Mouse (Mus musculus): ENCODE measurements around the gene Tead4. TPM values are rescaled to one million over a fixed set of nuclear protein-coding genes. Genes with fewer than 3 reads are reported as not detected.
A peak's percentile ranks its signal among the peaks of the same experiment; 100 is the strongest.
"Not testable (repeated sequence)": the region's sequence is repeated elsewhere in the genome, so short reads cannot be mapped to it uniquely, and the experiment has no call there.

Tead4 gene
- polyA plus RNA-seq, 1 experiment from 2014 or later, result 0.95 TPM

- Histone ChIP-seq H3K9ac (ENCODE audit: low read depth, low read length) (no peak overlapping the region), H3K9me3 (ENCODE audit: control insufficient read depth, low read length) (no peaks in the 10 kb centered on the region), H3K4me2 (no peak overlapping the region), H3K27me3 (replicated peaks; ENCODE audit: control insufficient read depth, insufficient read depth, low read length) (no peaks in the 10 kb centered on the region), H3K4me3 (ENCODE audit: low read depth, low read length) (no peak overlapping the region), H3K27ac (ENCODE audit: low read depth, low read length) (no peak overlapping the region), H3K4me1 (replicated peaks; ENCODE audit: control insufficient read depth, insufficient read depth, low read length) (no peaks in the 10 kb centered on the region), H3K36me3 (ENCODE audit: control insufficient read depth, insufficient read depth, low read length) (peaks cover 7% of the 10 kb centered on the region; the same call in 1 of the 2 replicates)
- peak; percentile 39; the same call in 1 of the 2 replicates for ATAC-seq (replicated peaks; ENCODE audit: low FRiP score)
- DNase-seq (ENCODE audit: low spot score), result no peak
- WGBS, result 8% methylated on average over 4 of the region's 4 CpGs
These were observed 17.7 kb upstream of the Tead4 start for GRCm38 (mm10) chr6:128318317-128318716.

GRCm38 (mm10) chr6:128315597-128315996 is 15.0 kb upstream of the Tead4 start:
- H3K36me3 ChIP-seq (ENCODE audit: control insufficient read depth, insufficient read depth, low read length), result no peaks in the 10 kb centered on the region
- no peaks in the 10 kb centered on the region for H3K4me1 ChIP-seq (replicated peaks; ENCODE audit: control insufficient read depth, insufficient read depth, low read length)
- no peaks in the 10 kb centered on the region for H3K9me3 ChIP-seq (ENCODE audit: control insufficient read depth, low read length)
- no peaks in the 10 kb centered on the region for H3K27me3 ChIP-seq (replicated peaks; ENCODE audit: control insufficient read depth, insufficient read depth, low read length)
- ATAC-seq (replicated peaks; ENCODE audit: low FRiP score) (no peak), DNase-seq (ENCODE audit: low spot score) (no peak)
- 71% methylated on average over 8 of the region's 8 CpGs for WGBS
- no peak overlapping the region for H3K4me2 ChIP-seq
- no peak overlapping the region for H3K4me3 ChIP-seq (ENCODE audit: low read depth, low read length)
- no peak overlapping the region for H3K27ac ChIP-seq (ENCODE audit: low read depth, low read length)
- H3K9ac ChIP-seq (ENCODE audit: low read depth, low read length), result no peak overlapping the region

GRCm38 (mm10) chr6:128314796-128315195 is 14.2 kb upstream of the Tead4 start:
- Histone ChIP-seq H3K9ac (ENCODE audit: low read depth, low read length) (no peak overlapping the region), H3K36me3 (ENCODE audit: control insufficient read depth, insufficient read depth, low read length) (no peaks in the 10 kb centered on the region), H3K4me2 (no peak overlapping the region), H3K9me3 (ENCODE audit: control insufficient read depth, low read length) (no peaks in the 10 kb centered on the region), H3K4me3 (ENCODE audit: low read depth, low read length) (no peak overlapping the region), H3K4me1 (replicated peaks; ENCODE audit: control insufficient read depth, insufficient read depth, low read length) (no peaks in the 10 kb centered on the region), H3K27me3 (replicated peaks; ENCODE audit: control insufficient read depth, insufficient read depth, low read length) (no peaks in the 10 kb centered on the region), H3K27ac (ENCODE audit: low read depth, low read length) (no peak overlapping the region)
- 89% methylated on average over 6 of the region's 6 CpGs for WGBS
- DNase-seq (ENCODE audit: low spot score), result no peak
- no peak for ATAC-seq (replicated peaks; ENCODE audit: low FRiP score)

GRCm38 (mm10) chr6:128308311-128308710 is 7.7 kb upstream of the Tead4 start:
- ATAC-seq (replicated peaks; ENCODE audit: low FRiP score) (peak; percentile 69; the same call in 1 of the 2 replicates), DNase-seq (ENCODE audit: low spot score) (peak; percentile 75)
- H3K9ac ChIP-seq (ENCODE audit: low read depth, low read length), result no peak overlapping the region
- WGBS, result 31% methylated on average over 4 of the region's 4 CpGs
- no peak overlapping the region for H3K4me2 ChIP-seq
- H3K27ac ChIP-seq (ENCODE audit: low read depth, low read length), result no peak overlapping the region
- H3K4me1 ChIP-seq (replicated peaks; ENCODE audit: control insufficient read depth, insufficient read depth, low read length), result no peaks in the 10 kb centered on the region
- no peak overlapping the region for H3K4me3 ChIP-seq (ENCODE audit: low read depth, low read length)
- no peaks in the 10 kb centered on the region for H3K27me3 ChIP-seq (replicated peaks; ENCODE audit: control insufficient read depth, insufficient read depth, low read length)
- no peaks in the 10 kb centered on the region for H3K36me3 ChIP-seq (ENCODE audit: control insufficient read depth, insufficient read depth, low read length)
- no peaks in the 10 kb centered on the region for H3K9me3 ChIP-seq (ENCODE audit: control insufficient read depth, low read length)

- H3K4me3 ChIP-seq (ENCODE audit: low read depth, low read length), result no peak overlapping the region
- no peaks in the 10 kb centered on the region for H3K36me3 ChIP-seq (ENCODE audit: control insufficient read depth, insufficient read depth, low read length)
- no peak overlapping the region for H3K4me2 ChIP-seq
- H3K27ac ChIP-seq (ENCODE audit: low read depth, low read length), result no peak overlapping the region
- no peak overlapping the region for H3K9ac ChIP-seq (ENCODE audit: low read depth, low read length)
- peaks cover 24% of the 10 kb centered on the region for H3K27me3 ChIP-seq (replicated peaks; ENCODE audit: control insufficient read depth, insufficient read depth, low read length)
- H3K4me1 ChIP-seq (replicated peaks; ENCODE audit: control insufficient read depth, insufficient read depth, low read length), result no peaks in the 10 kb centered on the region
- 71% methylated on average over 4 of the region's 4 CpGs for WGBS
- ATAC-seq (replicated peaks; ENCODE audit: low FRiP score) (no peak), DNase-seq (ENCODE audit: low spot score) (no peak)
- H3K9me3 ChIP-seq (ENCODE audit: control insufficient read depth, low read length), result 0 out of 2 replicates have a peak, but pooled peaks cover 3% of the 10 kb centered on the region
These were observed 4.2 kb upstream of the Tead4 start for GRCm38 (mm10) chr6:128304801-128305200.

GRCm38 (mm10) chr6:128302640-128303039 is 2.0 kb upstream of the Tead4 start:
- ATAC-seq (replicated peaks; ENCODE audit: low FRiP score); H3K4me1 ChIP-seq (replicated peaks; ENCODE audit: control insufficient read depth, insufficient read depth, low read length); H3K36me3 ChIP-seq (ENCODE audit: control insufficient read depth, insufficient read depth, low read length); DNase-seq (ENCODE audit: low spot score); H3K4me2 ChIP-seq; H3K9me3 ChIP-seq (ENCODE audit: control insufficient read depth, low read length); H3K9ac ChIP-seq (ENCODE audit: low read depth, low read length); H3K27ac ChIP-seq (ENCODE audit: low read depth, low read length); H3K4me3 ChIP-seq (ENCODE audit: low read depth, low read length): not testable (repeated sequence)
- peaks cover 42% of the 10 kb centered on the region for H3K27me3 ChIP-seq (replicated peaks; ENCODE audit: control insufficient read depth, insufficient read depth, low read length)
- WGBS, result 76% methylated on average over 3 of the region's 3 CpGs

- no peak overlapping the region for H3K4me2 ChIP-seq
- no peak for DNase-seq (ENCODE audit: low spot score)
- no peak overlapping the region for H3K9ac ChIP-seq (ENCODE audit: low read depth, low read length)
- no peaks in the 10 kb centered on the region for H3K36me3 ChIP-seq (ENCODE audit: control insufficient read depth, insufficient read depth, low read length)
- no peak overlapping the region for H3K4me3 ChIP-seq (ENCODE audit: low read depth, low read length)
- 0 out of 2 replicates have a peak, but pooled peaks cover 2% of the 10 kb centered on the region for H3K4me1 ChIP-seq (replicated peaks; ENCODE audit: control insufficient read depth, insufficient read depth, low read length)
- 74% methylated on average over 3 of the region's 3 CpGs for WGBS
- H3K27ac ChIP-seq (ENCODE audit: low read depth, low read length), result no peak overlapping the region
- H3K9me3 ChIP-seq (ENCODE audit: control insufficient read depth, low read length), result 0 out of 2 replicates have a peak, but pooled peaks cover 3% of the 10 kb centered on the region
- ATAC-seq (replicated peaks; ENCODE audit: low FRiP score), result no peak
- peaks cover 46% of the 10 kb centered on the region for H3K27me3 ChIP-seq (replicated peaks; ENCODE audit: control insufficient read depth, insufficient read depth, low read length)
These were observed 1.3 kb upstream of the Tead4 start for GRCm38 (mm10) chr6:128301891-128302290.

GRCm38 (mm10) chr6:128301458-128301857 is 835 bp upstream of the Tead4 start:
- Histone ChIP-seq H3K4me3 (ENCODE audit: low read depth, low read length) (no peak overlapping the region), H3K27me3 (replicated peaks; ENCODE audit: control insufficient read depth, insufficient read depth, low read length) (peaks cover 46% of the 10 kb centered on the region), H3K4me1 (replicated peaks; ENCODE audit: control insufficient read depth, insufficient read depth, low read length) (0 out of 2 replicates have a peak, but pooled peaks cover 4% of the 10 kb centered on the region), H3K27ac (ENCODE audit: low read depth, low read length) (no peak overlapping the region), H3K4me2 (peak overlapping the region; percentile 79; the same call in 1 of the 2 replicates), H3K36me3 (ENCODE audit: control insufficient read depth, insufficient read depth, low read length) (no peaks in the 10 kb centered on the region), H3K9me3 (ENCODE audit: control insufficient read depth, low read length) (0 out of 2 replicates have a peak, but pooled peaks cover 3% of the 10 kb centered on the region), H3K9ac (ENCODE audit: low read depth, low read length) (no peak overlapping the region)
- DNase-seq (ENCODE audit: low spot score) (no peak), ATAC-seq (replicated peaks; ENCODE audit: low FRiP score) (no peak)
- WGBS, result 40% methylated on average over 11 of the region's 11 CpGs

Data from liver, embryonic 11.5 days (tissue).